Mouse (Mus musculus) limb, embryonic 14.5 days (tissue): ENCODE results near the gene Phc2. TPM values are rescaled to one million over a fixed set of nuclear protein-coding genes. Genes with fewer than 3 reads are reported as not detected.

Source experiments
- ATAC-seq: fragments of 200-750 bp; cut with Nextera tagmentation; 2 replicates; pipeline ENCODE4 v1.8.0; 2017; ENCODE audit warnings: low read depth, moderate number of reproducible peaks, moderate TSS enrichment; ENCODE audit not compliant: low FRiP score
- DNase-seq: peaks from one replicate; pipeline ENCODE4 v3.0.0-alpha.2; 2015; ENCODE audit warnings: low spot score
- H3K27ac ChIP-seq: fragments of 300-500 bp; sonication (generic); replicated peaks from 2 replicates; pipeline ENCODE4 v1.5.1; 2014; ENCODE audit warnings: low read depth, mild to moderate bottlenecking, low read length, moderate library complexity, mixed read lengths
- H3K27me3 ChIP-seq: fragments of 300-500 bp; sonication (generic); 2 replicates; pipeline ENCODE4 v1.6.1; 2014; ENCODE audit warnings: low read length, mixed read lengths; ENCODE audit not compliant: control insufficient read depth, insufficient read depth
- H3K36me3 ChIP-seq: fragments of 300-500 bp; sonication (generic); 2 replicates; pipeline ENCODE4 v1.6.1; 2014; ENCODE audit warnings: mild to moderate bottlenecking, low read length, moderate library complexity, mixed read lengths; ENCODE audit not compliant: control insufficient read depth, insufficient read depth
- H3K4me1 ChIP-seq: fragments of 300-500 bp; sonication (generic); 2 replicates; pipeline ENCODE4 v1.6.1; 2014; ENCODE audit warnings: antibody characterized with exemption, low read length, mixed read lengths; ENCODE audit not compliant: control insufficient read depth, insufficient read depth
- H3K4me2 ChIP-seq: fragments of 300-500 bp; sonication (generic); replicated peaks from 2 replicates; pipeline ENCODE4 v1.6.1; 2014; ENCODE audit warnings: low read depth, mild to moderate bottlenecking, low read length, moderate library complexity; ENCODE audit not compliant: severe bottlenecking
- H3K4me3 ChIP-seq: fragments of 300-500 bp; sonication (generic); replicated peaks from 2 replicates; pipeline ENCODE4 v1.5.1; 2014; ENCODE audit warnings: low read length
- H3K9ac ChIP-seq: fragments of 300-500 bp; sonication (generic); 2 replicates; pipeline ENCODE4 v1.6.1; 2014; ENCODE audit warnings: mild to moderate bottlenecking, low read depth, low read length, moderate library complexity; ENCODE audit not compliant: severe bottlenecking
- H3K9me3 ChIP-seq: fragments of 300-500 bp; sonication (generic); 2 replicates; pipeline ENCODE4 v1.6.1; 2016; ENCODE audit warnings: low read length; ENCODE audit not compliant: control insufficient read depth
- POLR2A ChIP-seq: fragments of 200-500 bp; IDR thresholded peaks from 2 replicates; pipeline ENCODE4 v1.8.0; 2012; ENCODE audit warnings: inconsistent platforms, mild to moderate bottlenecking, moderate library complexity, borderline replicate concordance; ENCODE audit not compliant: insufficient read depth, insufficient read length; ENCODE audit errors: extremely low read depth
- WGBS: fragments of 180-500 bp; shearing (Covaris S2); extraction: QIAGEN DNeasy Blood & Tissue Kit; methylation state at CpG from one replicate; pipeline ENCODE4 v1.1.7; 2014; 5-methylcytosine and 5-hydroxymethylcytosine counted together
- polyA plus RNA-seq, 2 experiments: library from polyadenylated mRNA; depleted of rRNA in 1 of 2; stranded (reverse) in 1 of 2; unstranded in 1 of 2; fragments of >200 nt; fragmentation: Nextera tagmentation in 1 of 2; extraction: Ambion mirVana in 1 of 2; gene quantifications; 2 replicates each; pipeline versions ENCODE4 v1.2.1 to v1.2.3; 2012 to 2014

Gene Phc2
- polyA plus RNA-seq, 2 experiments, result 69.8 to 103 TPM

- 0 out of 2 replicates have a peak, but pooled peaks cover 4% of the 10 kb centered on the region for H3K9me3 ChIP-seq
- H3K9ac ChIP-seq, result no peak overlapping the region
- 62% methylated on average over 3 of the region's 3 CpGs for WGBS
- H3K27ac ChIP-seq, result no peak overlapping the region
- H3K4me2 ChIP-seq, result no peak overlapping the region
- no peak for TF ChIP-seq POLR2A
- no peaks in the 10 kb centered on the region for H3K27me3 ChIP-seq
- no peak overlapping the region for H3K4me3 ChIP-seq
- DNase-seq (no peak), ATAC-seq (no peak)
- no peaks in the 10 kb centered on the region for H3K36me3 ChIP-seq
- H3K4me1 ChIP-seq, result peaks cover 14% of the 10 kb centered on the region
Measured at GRCm38 (mm10) chr4:128683706-128684105, 29.2 kb downstream of the Phc2 start.

- H3K9me3 ChIP-seq, result 0 out of 2 replicates have a peak, but pooled peaks cover 4% of the 10 kb centered on the region
- H3K4me2 ChIP-seq, result no peak overlapping the region
- H3K36me3 ChIP-seq, result no peaks in the 10 kb centered on the region
- no peak for TF ChIP-seq POLR2A
- H3K27ac ChIP-seq, result no peak overlapping the region
- ATAC-seq (no peak), DNase-seq (no peak)
- WGBS, result 86% methylated on average over 11 of the region's 11 CpGs
- no peak overlapping the region for H3K4me3 ChIP-seq
- no peaks in the 10 kb centered on the region for H3K27me3 ChIP-seq
- peaks cover 10% of the 10 kb centered on the region for H3K4me1 ChIP-seq
- H3K9ac ChIP-seq, result no peak overlapping the region
Measured at GRCm38 (mm10) chr4:128684108-128684507, 29.6 kb downstream of the Phc2 start.

DNA sequence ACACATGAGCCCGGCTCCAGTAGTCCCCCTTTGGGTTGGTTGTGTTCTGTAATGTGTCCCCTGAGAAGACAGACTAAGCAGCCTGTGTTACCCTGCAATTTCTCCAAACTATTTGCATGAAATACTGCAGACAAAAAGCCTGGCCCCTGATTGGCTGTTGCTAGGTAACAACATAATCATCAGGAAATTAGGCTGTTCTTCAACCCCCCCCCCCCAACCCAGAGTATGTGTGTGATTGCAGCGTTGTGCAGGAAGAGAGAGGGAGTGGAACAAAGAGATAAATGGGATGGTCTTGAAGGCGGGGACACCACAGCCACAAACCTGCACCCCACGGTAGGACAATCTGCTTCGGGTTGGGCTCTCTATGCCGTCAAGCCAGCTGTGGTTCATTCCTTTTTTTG, 34.0 kb downstream of the Phc2 start:
- Histone ChIP-seq H3K9ac (no peak overlapping the region), H3K4me3 (no peak overlapping the region), H3K4me2 (no peak overlapping the region), H3K9me3 (0 out of 2 replicates have a peak, but pooled peaks cover 4% of the 10 kb centered on the region), H3K4me1 (peaks cover 45% of the 10 kb centered on the region), H3K27ac (no peak overlapping the region), H3K27me3 (no peaks in the 10 kb centered on the region), H3K36me3 (no peaks in the 10 kb centered on the region)
- no peak for TF ChIP-seq POLR2A
- DNase-seq, result no peak
- WGBS, result 44% methylated on average over 6 of the region's 6 CpGs
- ATAC-seq, result no peak

- Histone ChIP-seq H3K4me2 (no peak overlapping the region), H3K4me3 (no peak overlapping the region), H3K9ac (no peak overlapping the region), H3K9me3 (0 out of 2 replicates have a peak, but pooled peaks cover 4% of the 10 kb centered on the region), H3K27me3 (no peaks in the 10 kb centered on the region), H3K36me3 (no peaks in the 10 kb centered on the region), H3K27ac (no peak overlapping the region), H3K4me1 (peaks cover 50% of the 10 kb centered on the region)
- ATAC-seq (no peak), DNase-seq (no peak)
- TF ChIP-seq POLR2A, result no peak
- WGBS, result 68% methylated on average over 9 of the region's 9 CpGs
Measured at GRCm38 (mm10) chr4:128688976-128689375, 34.5 kb downstream of the Phc2 start.

- H3K9ac ChIP-seq, result no peak overlapping the region
- H3K4me1 ChIP-seq, result peaks cover 58% of the 10 kb centered on the region
- TF ChIP-seq POLR2A, result no peak
- no peaks in the 10 kb centered on the region for H3K36me3 ChIP-seq
- H3K27ac ChIP-seq, result no peak overlapping the region
- DNase-seq (no peak), ATAC-seq (no peak)
- no peak overlapping the region for H3K4me3 ChIP-seq
- no peaks in the 10 kb centered on the region for H3K27me3 ChIP-seq
- 0 out of 2 replicates have a peak, but pooled peaks cover 4% of the 10 kb centered on the region for H3K9me3 ChIP-seq
- WGBS, result 69% methylated on average over 6 of the region's 6 CpGs
- H3K4me2 ChIP-seq, result no peak overlapping the region
Measured at GRCm38 (mm10) chr4:128689739-128690304, 35.3 kb downstream of the Phc2 start.
